Mouse (Mus musculus): ENCODE measurements around the gene Inpp5d. TPM values are rescaled to one million over a fixed set of nuclear protein-coding genes. Genes with fewer than 3 reads are reported as not detected.

Inpp5d gene
- polyA plus RNA-seq, 1 experiment from 2014 or later = 6.2 TPM

GRCm38 (mm10) chr1:87648657-87649056 lies 28.5 kb downstream of the Inpp5d start:
- WGBS = 70% methylated on average over 7 of the region's 7 CpGs
- no peaks in the 10 kb centered on the region for H3K4me1 ChIP-seq (replicated peaks)
- H3K4me3 ChIP-seq = no peak overlapping the region
- no peaks in the 10 kb centered on the region for H3K36me3 ChIP-seq
- H3K27ac ChIP-seq = no peak overlapping the region
- DNase-seq (ENCODE audit: low spot score) = no peak
- H3K9me3 ChIP-seq = no peaks in the 10 kb centered on the region
- H3K27me3 ChIP-seq (ENCODE audit: insufficient read depth, poor library complexity, severe bottlenecking) = no peaks in the 10 kb centered on the region

- Histone ChIP-seq H3K9me3 (no peaks in the 10 kb centered on the region), H3K27ac (no peak overlapping the region), H3K27me3 (ENCODE audit: insufficient read depth, poor library complexity, severe bottlenecking) (no peaks in the 10 kb centered on the region), H3K4me3 (no peak overlapping the region), H3K36me3 (no peaks in the 10 kb centered on the region), H3K4me1 (replicated peaks) (no peaks in the 10 kb centered on the region)
- no peak for DNase-seq (ENCODE audit: low spot score)
- 84% methylated on average over 4 of the region's 4 CpGs for WGBS
These were observed 29.2 kb downstream of the Inpp5d start for GRCm38 (mm10) chr1:87649219-87649805.

GRCm38 (mm10) chr1:87649958-87650474 lies 29.9 kb downstream of the Inpp5d start:
- WGBS = 88% methylated on average over 8 of the region's 8 CpGs

DNA sequence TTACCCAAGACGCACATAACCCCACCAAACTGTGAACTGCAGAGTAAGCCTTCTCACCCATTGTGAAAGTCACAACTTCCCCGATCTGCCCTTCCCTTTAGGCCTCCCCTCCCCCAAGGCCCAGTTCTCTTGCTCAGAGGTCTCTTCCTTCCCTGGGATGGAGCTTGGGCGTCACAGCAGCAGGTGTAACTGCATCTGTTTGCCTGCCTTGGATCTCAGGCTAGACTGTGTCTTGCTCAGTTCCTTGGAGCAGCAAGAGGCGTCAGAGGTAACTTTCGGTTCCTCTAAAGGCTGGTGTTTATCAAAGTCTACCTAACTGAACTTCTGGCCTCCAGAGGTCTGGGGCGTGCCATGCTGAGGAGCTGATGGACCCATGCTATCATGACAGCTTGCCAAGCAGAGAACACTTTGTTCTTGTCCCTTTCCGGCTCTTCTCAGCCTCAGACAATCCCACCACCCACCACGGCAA lies 30.5 kb downstream of the Inpp5d start:
- WGBS = 82% methylated on average over 8 of the region's 8 CpGs
- Histone ChIP-seq H3K4me1 (replicated peaks) (no peaks in the 10 kb centered on the region), H3K4me3 (no peak overlapping the region), H3K9me3 (no peaks in the 10 kb centered on the region), H3K27ac (no peak overlapping the region), H3K36me3 (no peaks in the 10 kb centered on the region), H3K27me3 (ENCODE audit: insufficient read depth, poor library complexity, severe bottlenecking) (no peaks in the 10 kb centered on the region)
- no peak for DNase-seq (ENCODE audit: low spot score)

More at GRCm38 (mm10) chr1:87649958-87650474, 29.9 kb downstream of the Inpp5d start:
- Histone ChIP-seq H3K36me3 (no peaks in the 10 kb centered on the region), H3K9me3 (no peaks in the 10 kb centered on the region), H3K27me3 (ENCODE audit: insufficient read depth, poor library complexity, severe bottlenecking) (no peaks in the 10 kb centered on the region), H3K4me1 (replicated peaks) (no peaks in the 10 kb centered on the region), H3K4me3 (no peak overlapping the region), H3K27ac (no peak overlapping the region)
- no peak for DNase-seq (ENCODE audit: low spot score)

GRCm38 (mm10) chr1:87651436-87651835 lies 31.3 kb downstream of the Inpp5d start:
- Histone ChIP-seq H3K36me3 (no peaks in the 10 kb centered on the region), H3K4me3 (no peak overlapping the region), H3K9me3 (no peaks in the 10 kb centered on the region), H3K27me3 (ENCODE audit: insufficient read depth, poor library complexity, severe bottlenecking) (no peaks in the 10 kb centered on the region), H3K27ac (no peak overlapping the region), H3K4me1 (replicated peaks) (no peaks in the 10 kb centered on the region)
- no peak for DNase-seq (ENCODE audit: low spot score)
- WGBS = 88% methylated on average over 1 of the region's 1 CpGs

DNA sequence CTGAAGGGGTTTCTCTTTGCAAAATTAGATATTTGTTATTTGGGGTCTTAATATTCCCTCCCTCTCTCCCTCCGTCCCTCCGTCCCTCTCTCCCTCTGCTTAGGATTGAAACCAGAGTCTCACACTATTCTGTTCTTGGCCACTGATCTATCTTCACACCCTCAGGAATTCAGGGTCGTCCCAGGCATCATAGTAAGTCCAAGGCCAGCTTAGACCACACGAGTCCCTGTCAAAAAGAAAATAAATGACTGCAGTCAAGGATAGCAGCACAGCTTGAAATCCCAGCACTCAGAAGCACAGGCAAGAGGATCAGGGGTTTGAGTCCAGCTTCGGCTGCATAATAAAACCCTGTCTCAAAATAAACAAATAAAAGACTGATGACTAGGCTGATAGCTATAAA lies 35.0 kb downstream of the Inpp5d start:
- Histone ChIP-seq H3K4me3 (no peak overlapping the region), H3K36me3 (no peaks in the 10 kb centered on the region), H3K27me3 (ENCODE audit: insufficient read depth, poor library complexity, severe bottlenecking) (no peaks in the 10 kb centered on the region), H3K4me1 (replicated peaks) (peaks cover 16% of the 10 kb centered on the region), H3K9me3 (no peaks in the 10 kb centered on the region), H3K27ac (no peak overlapping the region)
- 73% methylated on average over 5 of the region's 5 CpGs for WGBS
- no peak for DNase-seq (ENCODE audit: low spot score)

GRCm38 (mm10) chr1:87658063-87658462 lies 38.0 kb downstream of the Inpp5d start:
- H3K4me3 ChIP-seq = no peak overlapping the region
- H3K27me3 ChIP-seq (ENCODE audit: insufficient read depth, poor library complexity, severe bottlenecking) = no peaks in the 10 kb centered on the region
- H3K36me3 ChIP-seq = no peaks in the 10 kb centered on the region
- peaks cover 16% of the 10 kb centered on the region for H3K4me1 ChIP-seq (replicated peaks)
- no peak for DNase-seq (ENCODE audit: low spot score)
- peak overlapping the region; percentile 59 for H3K27ac ChIP-seq
- WGBS = 56% methylated on average over 3 of the region's 3 CpGs
- H3K9me3 ChIP-seq = no peaks in the 10 kb centered on the region

DNA sequence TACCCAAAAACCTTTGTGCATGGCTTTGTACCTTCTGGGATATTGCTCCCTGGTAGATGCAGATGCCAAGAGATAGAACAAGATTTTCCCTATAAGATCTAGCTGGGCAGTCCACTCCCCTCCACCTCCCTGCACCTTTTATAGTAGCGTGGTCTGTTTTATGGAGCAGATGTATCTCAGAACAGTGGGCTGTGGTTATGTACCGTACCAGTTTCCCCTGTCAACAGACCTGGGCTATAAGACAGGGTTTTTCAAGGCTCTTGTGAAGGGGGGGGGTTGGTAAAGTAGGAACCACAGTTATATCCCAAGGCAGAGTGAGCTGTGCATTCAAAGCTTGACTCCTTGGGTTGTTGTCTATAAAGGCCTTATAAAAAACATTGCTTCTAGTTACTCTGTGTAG lies 38.4 kb downstream of the Inpp5d start:
- no peaks in the 10 kb centered on the region for H3K36me3 ChIP-seq
- WGBS = 87% methylated on average over 2 of the region's 2 CpGs
- H3K4me1 ChIP-seq (replicated peaks) = peaks cover 16% of the 10 kb centered on the region
- H3K4me3 ChIP-seq = no peak overlapping the region
- DNase-seq (ENCODE audit: low spot score) = no peak
- no peaks in the 10 kb centered on the region for H3K27me3 ChIP-seq (ENCODE audit: insufficient read depth, poor library complexity, severe bottlenecking)
- H3K27ac ChIP-seq = no peak overlapping the region
- H3K9me3 ChIP-seq = peaks cover 2% of the 10 kb centered on the region; the same call in 1 of the 2 replicates

DNA sequence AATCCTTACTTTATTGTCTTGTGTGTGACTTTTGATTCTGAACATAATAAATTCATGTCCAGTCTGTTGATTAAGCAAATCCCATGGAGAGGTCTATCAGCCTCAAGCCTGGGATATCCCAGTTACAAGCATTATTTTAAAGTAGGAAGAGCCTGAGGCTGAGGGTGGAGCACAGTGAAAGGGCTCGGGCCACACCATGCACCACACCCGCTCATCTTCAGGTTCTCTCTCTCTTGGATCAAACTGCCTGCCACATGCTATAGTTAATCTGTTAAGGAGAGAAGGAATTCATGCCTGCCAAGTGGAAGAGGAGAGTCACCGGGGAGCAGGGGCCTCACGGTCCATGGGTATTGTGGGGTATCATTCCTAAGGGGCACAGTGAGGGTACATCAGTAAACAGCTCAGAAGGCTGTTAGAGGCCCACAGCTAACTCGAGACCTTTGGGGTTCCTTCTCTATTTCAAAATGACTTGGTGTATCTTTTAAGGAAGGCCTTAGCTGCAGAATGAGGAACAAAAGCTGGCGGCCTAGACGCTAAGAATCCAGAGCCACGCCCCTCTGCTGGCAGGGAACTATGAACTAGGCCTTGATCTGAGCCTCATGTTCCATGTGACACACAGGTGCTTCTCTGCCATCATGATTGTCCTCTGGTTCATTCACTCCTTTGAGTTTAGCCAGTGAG lies 39.0 kb downstream of the Inpp5d start:
- no peaks in the 10 kb centered on the region for H3K27me3 ChIP-seq (ENCODE audit: insufficient read depth, poor library complexity, severe bottlenecking)
- 79% methylated on average over 8 of the region's 8 CpGs for WGBS
- peaks cover 16% of the 10 kb centered on the region for H3K4me1 ChIP-seq (replicated peaks)
- no peak for DNase-seq (ENCODE audit: low spot score)
- no peaks in the 10 kb centered on the region for H3K36me3 ChIP-seq
- no peak overlapping the region for H3K4me3 ChIP-seq
- no peak overlapping the region for H3K27ac ChIP-seq
- peaks cover 7% of the 10 kb centered on the region; the same call in 1 of the 2 replicates for H3K9me3 ChIP-seq

DNA sequence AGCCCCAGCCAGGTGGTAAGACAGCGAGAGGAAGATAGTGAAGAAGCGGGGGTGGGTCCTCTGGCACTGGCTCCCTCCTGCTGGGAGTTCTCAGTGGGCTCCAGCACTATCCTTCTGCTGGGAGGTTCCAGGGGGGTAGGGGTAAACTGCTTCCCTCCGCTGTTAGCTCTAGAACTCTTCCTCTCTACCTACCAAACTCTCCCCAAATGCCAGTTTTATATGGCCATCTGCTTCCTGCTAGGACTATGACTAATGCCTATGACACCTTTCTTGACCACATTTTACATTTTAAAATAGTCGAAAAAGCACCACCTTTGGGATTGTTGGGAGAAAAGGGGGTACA lies 39.5 kb downstream of the Inpp5d start:
- 78% methylated on average over 4 of the region's 4 CpGs for WGBS
- peaks cover 16% of the 10 kb centered on the region for H3K4me1 ChIP-seq (replicated peaks)
- peaks cover 7% of the 10 kb centered on the region; the same call in 1 of the 2 replicates for H3K9me3 ChIP-seq

DNA sequence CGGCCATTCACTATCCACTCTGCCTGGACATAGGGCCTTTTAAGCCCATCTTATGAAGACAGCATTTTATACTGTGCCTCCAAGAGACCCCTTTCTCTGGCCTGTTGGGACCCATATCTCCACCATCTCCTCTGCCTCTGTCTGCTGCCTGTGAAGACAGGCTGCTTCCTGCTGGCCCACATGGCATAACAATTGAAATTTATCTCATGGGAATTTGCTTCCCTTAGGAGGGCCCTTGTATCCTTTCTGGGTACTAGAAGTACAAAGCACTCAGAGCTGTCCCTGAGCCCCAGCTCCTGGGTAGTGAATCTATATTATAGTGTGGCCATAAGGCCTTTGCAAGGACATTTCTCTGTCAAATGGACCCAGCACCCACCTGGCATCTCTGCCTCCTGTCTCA lies 40.6 kb downstream of the Inpp5d start:
- DNase-seq (ENCODE audit: low spot score) = no peak
- Histone ChIP-seq H3K36me3 (no peaks in the 10 kb centered on the region), H3K27me3 (ENCODE audit: insufficient read depth, poor library complexity, severe bottlenecking) (no peaks in the 10 kb centered on the region), H3K27ac (no peak overlapping the region), H3K4me3 (no peak overlapping the region), H3K9me3 (peaks cover 7% of the 10 kb centered on the region; the same call in 1 of the 2 replicates), H3K4me1 (replicated peaks) (peaks cover 16% of the 10 kb centered on the region)
- 86% methylated on average over 1 of the region's 1 CpGs for WGBS

More for the DNA sequence above, 39.5 kb downstream of the Inpp5d start:
- no peaks in the 10 kb centered on the region for H3K36me3 ChIP-seq
- H3K4me3 ChIP-seq = no peak overlapping the region
- no peaks in the 10 kb centered on the region for H3K27me3 ChIP-seq (ENCODE audit: insufficient read depth, poor library complexity, severe bottlenecking)
- no peak overlapping the region for H3K27ac ChIP-seq
- DNase-seq (ENCODE audit: low spot score) = no peak

- Histone ChIP-seq H3K36me3 (no peaks in the 10 kb centered on the region), H3K4me1 (replicated peaks) (peaks cover 3% of the 10 kb centered on the region; the same call in 1 of the 2 replicates), H3K27me3 (ENCODE audit: insufficient read depth, poor library complexity, severe bottlenecking) (no peaks in the 10 kb centered on the region), H3K27ac (no peak overlapping the region), H3K9me3 (peaks cover 7% of the 10 kb centered on the region; the same call in 1 of the 2 replicates), H3K4me3 (no peak overlapping the region)
- DNase-seq (ENCODE audit: low spot score) = no peak
- 72% methylated on average over 2 of the region's 2 CpGs for WGBS
These were observed 43.9 kb downstream of the Inpp5d start for GRCm38 (mm10) chr1:87663992-87664391.

- H3K4me1 ChIP-seq (replicated peaks) = no peaks in the 10 kb centered on the region
- DNase-seq (ENCODE audit: low spot score) = no peak
- 58% methylated on average over 1 of the region's 1 CpGs for WGBS
- no peak overlapping the region for H3K27ac ChIP-seq
- H3K9me3 ChIP-seq = peaks cover 7% of the 10 kb centered on the region; the same call in 1 of the 2 replicates
- H3K4me3 ChIP-seq = no peak overlapping the region
- H3K36me3 ChIP-seq = no peaks in the 10 kb centered on the region
- H3K27me3 ChIP-seq (ENCODE audit: insufficient read depth, poor library complexity, severe bottlenecking) = no peaks in the 10 kb centered on the region
These were observed 46.9 kb downstream of the Inpp5d start for GRCm38 (mm10) chr1:87667006-87667405.

Measured in hindbrain, embryonic 10.5 days (tissue).